13 mouse cellular contexts compared by ENCODE assay signal in the genomic region with DNA sequence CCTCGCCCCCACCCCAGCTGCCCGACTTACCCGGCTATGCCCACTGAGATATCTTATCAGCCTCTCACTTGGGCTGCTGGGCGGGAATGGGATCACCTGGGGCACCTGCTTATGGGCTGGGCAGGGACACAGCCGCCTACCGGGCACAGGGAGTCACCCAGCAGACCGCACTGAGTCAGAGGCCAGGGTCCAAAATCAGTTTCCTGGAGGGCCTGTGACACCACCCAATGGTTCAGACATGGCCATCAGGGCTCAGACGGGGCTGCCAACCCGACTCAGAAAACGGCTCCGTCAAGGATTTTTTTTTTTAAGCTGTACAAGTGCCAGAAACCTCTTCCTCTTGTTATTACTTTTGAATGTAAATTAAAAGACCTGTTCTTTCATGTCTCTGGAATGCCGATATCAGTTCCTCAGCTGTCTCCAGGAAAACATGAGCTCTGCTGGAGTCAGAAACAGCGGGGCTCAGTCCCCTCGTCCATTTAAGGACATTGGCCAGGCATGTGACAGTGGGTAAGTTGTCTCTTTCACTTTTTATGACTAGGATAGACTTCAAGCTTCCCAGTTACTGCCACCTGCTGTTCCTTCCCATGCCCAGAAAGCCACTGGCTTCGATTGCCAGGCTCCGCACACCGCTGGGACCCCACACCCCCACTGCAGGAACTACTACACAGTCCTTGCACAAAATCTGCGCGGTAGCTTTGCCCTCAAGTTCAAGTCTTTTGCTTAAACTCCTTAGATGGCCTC. TPM values are rescaled to one million over a fixed set of nuclear protein-coding genes. Genes with fewer than 3 reads are reported as not detected.
A peak's percentile ranks its signal among the peaks of the same experiment; 100 is the strongest.
DNase-seq lines count a peak whose midpoint lies in the region; ATAC-seq and TF ChIP-seq lines count a peak whose summit lies in the region.
"Had no signal": no experiment of that assay in that cellular context is flagged by ENCODE, and none has a peak within 500 bp of the region (broad histone marks: within the 10 kb centered on the region; RNA-seq: fewer than 3 reads in every experiment).

No protein-coding gene starts in this region.

- in situ Hi-C loops in CH12.LX (cut with MboI; ENCODE audit: low pct_ligation_motif_present, low pct_unique_long_range_greater_than_20kb, low sequenced_read_pairs), result no loop called here

- no peaks in the 10 kb centered on the region for H3K27me3 ChIP-seq in heart, embryonic 12.5 days (replicated peaks)
- no peaks in the 10 kb centered on the region for H3K27me3 ChIP-seq in CH12.LX (replicated peaks)
- no peaks in the 10 kb centered on the region for H3K27me3 ChIP-seq in lung, embryonic 14.5 days (ENCODE audit: insufficient read depth, low read length)
- no peaks in the 10 kb centered on the region; the same call in 1 of the 2 replicates for H3K27me3 ChIP-seq in neural tube, embryonic 15.5 days (replicated peaks)
- H3K27me3 ChIP-seq: midbrain, embryonic 12.5 days had no signal

- peak overlapping the region; percentile 5; the same call in 1 of the 2 replicates for H3K9ac ChIP-seq in heart, embryonic 12.5 days
- no peak overlapping the region for H3K9ac ChIP-seq in CH12.LX (ENCODE audit: insufficient read depth, low read depth)
- H3K9ac ChIP-seq in lung, embryonic 14.5 days, result no peak overlapping the region
- H3K9ac ChIP-seq in neural tube, embryonic 15.5 days (replicated peaks), result no peak overlapping the region
- H3K9ac ChIP-seq: midbrain, embryonic 12.5 days had no signal

- H3K4me3 ChIP-seq in heart, embryonic 12.5 days, result no peak overlapping the region
- H3K4me3 ChIP-seq in CH12.LX (replicated peaks in 1 of 3; ENCODE audit: low read depth in 2 of 3, low read length in 2 of 3, poor library complexity in 1 of 3), result no peak overlapping the region
- no peak overlapping the region for H3K4me3 ChIP-seq in lung, embryonic 14.5 days (ENCODE audit: low read depth, low read length)
- H3K4me3 ChIP-seq in neural tube, embryonic 15.5 days (replicated peaks), result no peak overlapping the region
- H3K4me3 ChIP-seq: midbrain, embryonic 12.5 days had no signal

- TF ChIP-seq EP300 in CH12.LX (IDR thresholded peaks at IDR 0.05; ENCODE audit: low read length), result no peak

- H3K36me3 ChIP-seq in heart, embryonic 12.5 days, result 0 out of 2 replicates have a peak, but pooled peaks cover 2% of the 10 kb centered on the region
- H3K36me3 ChIP-seq in CH12.LX (replicated peaks in 1 of 2; ENCODE audit: control insufficient read depth in 1 of 2, insufficient read depth in 1 of 2, low read length in 1 of 2), result peaks cover 15 to 62% of the 10 kb centered on the region in 2 experiments
- no peaks in the 10 kb centered on the region for H3K36me3 ChIP-seq in lung, embryonic 14.5 days (ENCODE audit: insufficient read depth)
- H3K36me3 ChIP-seq in neural tube, embryonic 15.5 days, result no peaks in the 10 kb centered on the region
- H3K36me3 ChIP-seq: midbrain, embryonic 12.5 days had no signal

- H3K4me2 ChIP-seq in heart, embryonic 12.5 days, result no peak overlapping the region
- no peak overlapping the region for H3K4me2 ChIP-seq in CH12.LX (ENCODE audit: insufficient read depth, low read depth, poor library complexity, severe bottlenecking)
- H3K4me2 ChIP-seq in lung, embryonic 14.5 days, result no peak overlapping the region
- H3K4me2 ChIP-seq in neural tube, embryonic 15.5 days, result no peak overlapping the region
- H3K4me2 ChIP-seq: midbrain, embryonic 12.5 days had no signal

- TF ChIP-seq RAD21 in CH12.LX (IDR thresholded peaks at IDR 0.05; ENCODE audit: low read depth, low read length), result no peak

- 56% methylated on average over 19 of the region's 19 CpGs for WGBS in heart, embryonic 12.5 days
- whole genome bisulfite sequencing in lung, embryonic 14.5 days, result 57% methylated on average over 19 of the region's 19 CpGs
- 67% methylated on average over 19 of the region's 19 CpGs for WGBS in neural tube, embryonic 15.5 days

- H3K79me2 ChIP-seq in CH12.LX (replicated peaks; ENCODE audit: control insufficient read depth, extremely low read depth, insufficient read depth, poor library complexity, severe bottlenecking), result peaks cover 91% of the 10 kb centered on the region

- no peak; the same call in 1 of the 2 replicates for ATAC-seq in heart, embryonic 12.5 days (ENCODE audit: insufficient number of reproducible peaks, low FRiP score)
- peak; percentile 29 for ATAC-seq in common myeloid progenitor, adult 5-6 weeks (replicated peaks; ENCODE audit: low read depth, poor library complexity, severe bottlenecking)
- no peak for ATAC-seq in lung, embryonic 14.5 days (ENCODE audit: insufficient read depth)
- ATAC-seq in monocyte, adult 5-6 weeks (replicated peaks; ENCODE audit: insufficient number of reproducible peaks, low FRiP score, low TSS enrichment, poor library complexity, severe bottlenecking), result no peak
- ATAC-seq in neural tube, embryonic 15.5 days (ENCODE audit: low FRiP score), result no peak

- H3K9me3 ChIP-seq in heart, embryonic 12.5 days (replicated peaks), result no peaks in the 10 kb centered on the region
- no peaks in the 10 kb centered on the region for H3K9me3 ChIP-seq in CH12.LX (replicated peaks; ENCODE audit: low read length)
- no peaks in the 10 kb centered on the region for H3K9me3 ChIP-seq in lung, embryonic 14.5 days (ENCODE audit: low read depth, low read length)
- no peaks in the 10 kb centered on the region for H3K9me3 ChIP-seq in neural tube, embryonic 15.5 days (replicated peaks)
- H3K9me3 ChIP-seq: midbrain, embryonic 12.5 days had no signal

- no peak overlapping the region for H3K27ac ChIP-seq in heart, embryonic 12.5 days (ENCODE audit: poor library complexity, severe bottlenecking)
- no peak overlapping the region for H3K27ac ChIP-seq in CH12.LX (ENCODE audit: insufficient read depth, low read depth)
- H3K27ac ChIP-seq in lung, embryonic 14.5 days (ENCODE audit: low read depth), result no peak overlapping the region
- H3K27ac ChIP-seq in neural tube, embryonic 15.5 days (replicated peaks), result no peak overlapping the region
- H3K27ac ChIP-seq: midbrain, embryonic 12.5 days had no signal

- peaks cover 63% of the 10 kb centered on the region for H3K4me1 ChIP-seq in heart, embryonic 12.5 days (replicated peaks)
- peaks cover 60 to 93% of the 10 kb centered on the region in 2 experiments for H3K4me1 ChIP-seq in CH12.LX (ENCODE audit: control insufficient read depth in 1 of 2, insufficient read depth in 2 of 2)
- H3K4me1 ChIP-seq in lung, embryonic 14.5 days (ENCODE audit: insufficient read depth), result 0 out of 2 replicates have a peak, but pooled peaks cover 6% of the 10 kb centered on the region
- peaks cover 37% of the 10 kb centered on the region for H3K4me1 ChIP-seq in neural tube, embryonic 15.5 days

- dilution Hi-C loops in CH12.LX (cut with MboI; ENCODE audit: extremely low pct_ligation_motif_present, extremely low pct_unique_long_range_greater_than_20kb, low sequenced_read_pairs), result no loop called here

- TF ChIP-seq CTCF in CH12.LX (conservative IDR thresholded peaks at IDR 0.05 in 1 of 2, IDR thresholded peaks at IDR 0.05 in 1 of 2; ENCODE audit: low read depth in 2 of 2, low read length in 2 of 2), result peak in 1 of 2 experiments; percentile 20; a peak in 2 of 4 replicates
- TF ChIP-seq CTCF in lung, embryonic 14.5 days (IDR thresholded peaks at IDR 0.05; ENCODE audit: low read depth), result peak; percentile 29; the same call in 1 of the 2 replicates

- TF ChIP-seq POLR2A in CH12.LX (IDR thresholded peaks at IDR 0.05; ENCODE audit: low read depth, low read length), result no peak

- DNase-seq in heart, adult 8-10 months (ENCODE audit: low spot score), result no peak
- no peak for DNase-seq in CH12.LX (ENCODE audit: extremely low read depth)
- peak; percentile 27 for DNase-seq in lung, embryonic 14.5 days
- no peak for DNase-seq in cerebellum, adult 9-10 months
- DNase-seq: cerebellum, adult 11 months; kidney, adult 11 months; spleen, adult 18-20 months; thymus, postnatal 25 days had no signal

TF ChIP-seq in CH12.LX, 34 proteins besides CTCF, POLR2A, EP300 and RAD21:
- TF ChIP-seq SMC3 (IDR thresholded peaks at IDR 0.05; ENCODE audit: low read depth, low read length), result peak; percentile 11; the same call in 1 of the 2 replicates
- TF ChIP-seq MAFK (IDR thresholded peaks at IDR 0.05; ENCODE audit: insufficient replicate concordance, low read length), result no peak
- TF ChIP-seq BHLHE40 (IDR thresholded peaks at IDR 0.05; ENCODE audit: low read depth, low read length), result no peak

RNA-seq across cellular contexts. Expression of gene Ksr1, which starts 33.5 kb away (rescaled TPM):
- 3.3 and 3.5 TPM in 2 replicates for polyA plus RNA-seq in heart, embryonic 12.5 days (2016; fragmentation: Nextera tagmentation; extraction: Ambion mirVana)
- total RNA-seq in heart, adult 8-10 months (2022), result 1 to 10 TPM; 5.9 to 8.2 (median 6.5) TPM
- total RNA-seq in CH12.LX (2012; rRNA removed) (63.8 and 73.1 TPM in 2 replicates), CH12.LX (2014; rRNA removed) (21.3 and 22.5 TPM in 2 replicates)
- 48.9 and 61.2 TPM in 2 replicates for polyA plus RNA-seq in CH12.LX (2012; ENCODE audit: insufficient read length, low read depth)
- total RNA-seq in common myeloid progenitor, adult 5-6 weeks (2017), result 7.4 and 7.9 TPM in 2 replicates
- polyA plus RNA-seq in lung, embryonic 14.5 days (2014; fragmentation: Nextera tagmentation; extraction: Ambion mirVana), result 4.0 and 5.1 TPM in 2 replicates
- total RNA-seq in monocyte, adult 5-6 weeks (2017), result 5.3 to 11.9 TPM (median 6.9 TPM) in 3 replicates
- polyA plus RNA-seq in neural tube, embryonic 15.5 days (2015; fragmentation: Nextera tagmentation; extraction: Ambion mirVana), result 4.5 and 5.8 TPM in 2 replicates
